Mouse (Mus musculus): ENCODE measurements around the gene Ubl3. TPM values are rescaled to one million over a fixed set of nuclear protein-coding genes. Genes with fewer than 3 reads are reported as not detected.
A peak's percentile ranks its signal among the peaks of the same experiment; 100 is the strongest.

Gene Ubl3
- 129 and 139 TPM in 2 replicates for polyA plus RNA-seq (2012; rRNA removed)

GRCm38 (mm10) chr5:148552187-148553071, at the start of gene Ubl3:
TSS of gene Ubl3 (minus strand) at chr5:148552789.
- TF ChIP-seq CTCF (IDR thresholded peaks at IDR 0.05; ENCODE audit: extremely low read depth, insufficient read depth, low read length) (no peak), POLR2A (IDR thresholded peaks at IDR 0.05; ENCODE audit: extremely low read depth, insufficient read depth, low read length) (peak; percentile 64; the same call in 1 of the 2 replicates)
- Histone ChIP-seq H3K27ac (ENCODE audit: insufficient read depth, low read length) (peak within 1 kb of the TSS; percentile 99), H3K4me1 (ENCODE audit: control insufficient read depth, insufficient read depth, low read length) (peaks cover 5% of the 10 kb centered on the region; the same call in 1 of the 2 replicates), H3K4me3 (ENCODE audit: insufficient read depth, low read length) (peak within 1 kb of the TSS; percentile 90)

GRCm38 (mm10) chr5:148598376-148598775, 45.8 kb upstream of the Ubl3 start:
- Histone ChIP-seq H3K4me3 (ENCODE audit: insufficient read depth, low read length) (no peak overlapping the region), H3K4me1 (ENCODE audit: control insufficient read depth, insufficient read depth, low read length) (no peaks in the 10 kb centered on the region), H3K27ac (ENCODE audit: insufficient read depth, low read length) (no peak overlapping the region)
- TF ChIP-seq CTCF (IDR thresholded peaks at IDR 0.05; ENCODE audit: extremely low read depth, insufficient read depth, low read length): no peak
- TF ChIP-seq POLR2A (IDR thresholded peaks at IDR 0.05; ENCODE audit: extremely low read depth, insufficient read depth, low read length): no peak

- TF ChIP-seq POLR2A (IDR thresholded peaks at IDR 0.05; ENCODE audit: extremely low read depth, insufficient read depth, low read length): no peak
- no peak overlapping the region for H3K27ac ChIP-seq (ENCODE audit: insufficient read depth, low read length)
- no peaks in the 10 kb centered on the region for H3K4me1 ChIP-seq (ENCODE audit: control insufficient read depth, insufficient read depth, low read length)
- no peak overlapping the region for H3K4me3 ChIP-seq (ENCODE audit: insufficient read depth, low read length)
Measured at GRCm38 (mm10) chr5:148596086-148596753, 43.6 kb upstream of the Ubl3 start.

- Histone ChIP-seq H3K4me3 (ENCODE audit: insufficient read depth, low read length) (no peak overlapping the region), H3K4me1 (ENCODE audit: control insufficient read depth, insufficient read depth, low read length) (no peaks in the 10 kb centered on the region), H3K27ac (ENCODE audit: insufficient read depth, low read length) (no peak overlapping the region)
- TF ChIP-seq CTCF (IDR thresholded peaks at IDR 0.05; ENCODE audit: extremely low read depth, insufficient read depth, low read length): no peak
- TF ChIP-seq POLR2A (IDR thresholded peaks at IDR 0.05; ENCODE audit: extremely low read depth, insufficient read depth, low read length): no peak
Measured at GRCm38 (mm10) chr5:148595459-148595751, 42.8 kb upstream of the Ubl3 start.

- no peak overlapping the region for H3K4me3 ChIP-seq (ENCODE audit: insufficient read depth, low read length)
- TF ChIP-seq CTCF (IDR thresholded peaks at IDR 0.05; ENCODE audit: extremely low read depth, insufficient read depth, low read length): no peak
- no peak for TF ChIP-seq POLR2A (IDR thresholded peaks at IDR 0.05; ENCODE audit: extremely low read depth, insufficient read depth, low read length)
- H3K4me1 ChIP-seq (ENCODE audit: control insufficient read depth, insufficient read depth, low read length): no peaks in the 10 kb centered on the region
- H3K27ac ChIP-seq (ENCODE audit: insufficient read depth, low read length): no peak overlapping the region
Measured at GRCm38 (mm10) chr5:148594693-148595458, 42.3 kb upstream of the Ubl3 start.

GRCm38 (mm10) chr5:148593607-148594006, 41.0 kb upstream of the Ubl3 start:
- no peak overlapping the region for H3K4me3 ChIP-seq (ENCODE audit: insufficient read depth, low read length)
- no peaks in the 10 kb centered on the region for H3K4me1 ChIP-seq (ENCODE audit: control insufficient read depth, insufficient read depth, low read length)
- H3K27ac ChIP-seq (ENCODE audit: insufficient read depth, low read length): no peak overlapping the region
- TF ChIP-seq POLR2A (IDR thresholded peaks at IDR 0.05; ENCODE audit: extremely low read depth, insufficient read depth, low read length) (no peak), CTCF (IDR thresholded peaks at IDR 0.05; ENCODE audit: extremely low read depth, insufficient read depth, low read length) (no peak)

GRCm38 (mm10) chr5:148591448-148591862, 38.9 kb upstream of the Ubl3 start:
- no peak for TF ChIP-seq CTCF (IDR thresholded peaks at IDR 0.05; ENCODE audit: extremely low read depth, insufficient read depth, low read length)
- TF ChIP-seq POLR2A (IDR thresholded peaks at IDR 0.05; ENCODE audit: extremely low read depth, insufficient read depth, low read length): no peak
- no peak overlapping the region for H3K27ac ChIP-seq (ENCODE audit: insufficient read depth, low read length)
- no peak overlapping the region for H3K4me3 ChIP-seq (ENCODE audit: insufficient read depth, low read length)
- H3K4me1 ChIP-seq (ENCODE audit: control insufficient read depth, insufficient read depth, low read length): no peaks in the 10 kb centered on the region

- no peak for TF ChIP-seq CTCF (IDR thresholded peaks at IDR 0.05; ENCODE audit: extremely low read depth, insufficient read depth, low read length)
- TF ChIP-seq POLR2A (IDR thresholded peaks at IDR 0.05; ENCODE audit: extremely low read depth, insufficient read depth, low read length): no peak
- Histone ChIP-seq H3K4me3 (ENCODE audit: insufficient read depth, low read length) (no peak overlapping the region), H3K27ac (ENCODE audit: insufficient read depth, low read length) (no peak overlapping the region), H3K4me1 (ENCODE audit: control insufficient read depth, insufficient read depth, low read length) (no peaks in the 10 kb centered on the region)
Measured at GRCm38 (mm10) chr5:148590603-148591447, 38.2 kb upstream of the Ubl3 start.

- H3K4me3 ChIP-seq (ENCODE audit: insufficient read depth, low read length): no peak overlapping the region
- H3K27ac ChIP-seq (ENCODE audit: insufficient read depth, low read length): no peak overlapping the region
- TF ChIP-seq CTCF (IDR thresholded peaks at IDR 0.05; ENCODE audit: extremely low read depth, insufficient read depth, low read length) (no peak), POLR2A (IDR thresholded peaks at IDR 0.05; ENCODE audit: extremely low read depth, insufficient read depth, low read length) (no peak)
- H3K4me1 ChIP-seq (ENCODE audit: control insufficient read depth, insufficient read depth, low read length): no peaks in the 10 kb centered on the region
Measured at GRCm38 (mm10) chr5:148588987-148589386, 36.4 kb upstream of the Ubl3 start.

All from cortical plate, adult 2 months (tissue).